Mouse (Mus musculus) layer of hippocampus, postnatal 36 days (tissue): ENCODE measurements around the gene Nck2. TPM values are rescaled to one million over a fixed set of nuclear protein-coding genes. Genes with fewer than 3 reads are reported as not detected.

ENCODE experiments used
- DNase-seq, 2 experiments: peaks; one replicate each; pipeline ENCODE4 v3.0.0; 2022
- total RNA-seq, 2 experiments: library from RNA; stranded (reverse); gene quantifications; 2 replicates each; pipeline ENCODE4 v1.2.3; 2021

Gene Nck2
- 10 to 100 TPM; 56.6 to 58.1 TPM for total RNA-seq

DNA sequence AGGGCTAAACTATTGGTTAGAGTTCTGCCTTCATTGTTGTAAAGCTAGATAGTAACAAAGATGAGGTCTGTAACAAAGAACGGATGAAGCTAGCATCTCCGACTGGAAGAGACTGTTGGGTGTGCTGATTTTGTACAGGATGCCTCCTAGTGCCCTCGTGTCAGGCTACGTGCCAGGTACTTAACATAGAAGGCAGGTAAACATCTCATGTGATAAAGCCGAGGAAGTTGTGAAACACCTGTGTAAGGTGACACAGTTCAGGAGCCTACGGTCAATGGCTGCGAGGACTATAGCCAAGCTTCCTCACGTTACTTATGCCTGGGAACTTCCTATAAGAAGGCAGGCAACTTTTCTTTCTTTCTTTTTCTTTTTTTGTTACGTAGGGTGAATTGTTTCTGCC lies at the start of gene Nck2:
Nck2 (plus strand) TSS at position 49 of the 400 bp plus-strand sequence.
- no peak for DNase-seq

DNA sequence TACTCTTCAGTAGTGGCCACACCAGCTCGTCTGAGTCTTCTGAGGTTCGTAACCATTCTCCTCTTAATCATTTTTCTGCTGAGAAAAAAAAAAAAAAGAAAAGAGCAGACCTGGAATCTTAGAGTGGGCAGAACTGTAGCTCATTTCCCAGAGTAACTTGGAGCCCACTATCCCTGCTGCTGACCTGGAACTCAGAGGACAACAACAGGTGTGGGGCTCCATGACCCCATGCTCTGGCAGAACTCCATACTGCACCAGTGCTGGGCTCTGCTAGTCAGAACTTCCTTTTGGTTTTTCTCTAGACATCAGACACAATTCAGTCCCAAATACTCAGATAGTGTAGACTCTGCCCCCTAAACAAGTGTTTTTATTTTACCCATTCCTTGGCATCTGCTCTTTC lies 49.3 kb upstream of the Nck2 start:
- DNase-seq, result no peak

DNA sequence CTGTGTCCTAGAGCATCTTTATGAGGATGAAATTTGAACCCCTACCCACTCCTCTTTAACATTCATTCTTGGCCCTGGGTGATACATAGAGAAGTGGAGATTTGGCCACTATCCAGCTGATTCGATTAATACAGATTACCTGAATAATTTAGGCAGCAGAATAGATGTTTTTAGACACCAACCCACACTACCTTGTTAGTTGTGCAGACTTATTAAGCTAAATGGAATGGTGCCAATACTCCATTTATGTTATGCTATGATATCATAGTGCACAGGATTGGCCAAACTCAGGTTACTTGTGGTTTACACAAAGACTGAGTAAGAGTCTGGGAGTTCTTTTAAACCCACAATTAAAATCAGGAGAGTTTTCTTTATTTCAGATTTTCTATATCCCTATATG lies 48.6 kb upstream of the Nck2 start:
- DNase-seq, result no peak

- DNase-seq, result no peak
These were observed 47.9 kb upstream of the Nck2 start for GRCm38 (mm10) chr1:43396522-43396921.

DNA sequence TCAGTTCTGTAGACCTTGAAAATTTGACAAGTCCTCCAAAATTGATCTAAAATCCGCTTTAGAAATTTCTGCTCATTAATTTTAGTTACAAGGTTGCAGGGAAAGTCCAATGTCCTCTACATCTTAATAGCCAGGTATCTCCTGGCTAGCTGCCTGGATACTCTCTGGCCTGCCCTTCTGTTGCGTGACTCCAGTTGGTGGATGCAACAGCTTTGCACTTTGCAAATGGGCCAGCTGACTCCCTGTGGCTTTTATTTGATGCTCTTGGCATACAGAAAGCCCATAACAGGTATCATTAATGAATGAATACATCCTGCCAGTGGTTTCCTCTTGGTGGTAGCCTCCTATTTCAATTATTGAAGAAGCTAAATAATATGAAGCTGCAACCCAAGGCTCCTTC lies 47.3 kb upstream of the Nck2 start:
- no peak for DNase-seq

GRCm38 (mm10) chr1:43398738-43399601 lies 45.4 kb upstream of the Nck2 start:
- DNase-seq, result no peak

DNA sequence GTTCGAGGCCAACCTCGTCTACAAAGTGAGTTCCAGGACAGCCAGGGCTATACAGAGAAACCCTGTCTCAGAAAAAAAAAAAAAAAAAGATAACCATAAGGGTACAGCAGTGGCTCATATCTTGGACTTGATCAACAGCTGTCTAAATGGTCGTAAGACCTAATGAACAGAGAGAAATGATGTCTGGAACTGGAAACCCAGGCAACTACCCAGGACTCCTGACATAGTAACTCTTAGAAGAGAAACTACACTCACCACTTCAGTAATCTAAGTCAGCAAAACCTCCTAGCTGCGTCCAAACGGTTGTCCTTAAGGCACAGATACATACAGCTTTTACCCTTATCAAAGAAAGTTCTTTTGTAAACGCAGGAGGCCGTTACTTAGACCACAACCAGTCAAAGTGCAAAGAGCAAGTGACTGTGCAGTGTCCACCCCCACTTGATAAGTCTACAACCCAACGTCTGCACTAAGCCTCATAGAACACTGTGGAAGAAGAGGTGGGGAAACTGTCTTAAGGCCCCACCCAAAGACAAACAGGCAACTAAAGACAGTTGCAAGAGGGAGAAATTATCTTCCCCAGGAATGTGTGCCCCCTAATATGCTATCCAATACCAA lies 44.7 kb upstream of the Nck2 start:
- DNase-seq, result no peak

- DNase-seq, result no peak
These were observed 43.7 kb upstream of the Nck2 start for GRCm38 (mm10) chr1:43400655-43401054.

GRCm38 (mm10) chr1:43403341-43403740 lies 41.0 kb upstream of the Nck2 start:
- DNase-seq, result no peak

DNA sequence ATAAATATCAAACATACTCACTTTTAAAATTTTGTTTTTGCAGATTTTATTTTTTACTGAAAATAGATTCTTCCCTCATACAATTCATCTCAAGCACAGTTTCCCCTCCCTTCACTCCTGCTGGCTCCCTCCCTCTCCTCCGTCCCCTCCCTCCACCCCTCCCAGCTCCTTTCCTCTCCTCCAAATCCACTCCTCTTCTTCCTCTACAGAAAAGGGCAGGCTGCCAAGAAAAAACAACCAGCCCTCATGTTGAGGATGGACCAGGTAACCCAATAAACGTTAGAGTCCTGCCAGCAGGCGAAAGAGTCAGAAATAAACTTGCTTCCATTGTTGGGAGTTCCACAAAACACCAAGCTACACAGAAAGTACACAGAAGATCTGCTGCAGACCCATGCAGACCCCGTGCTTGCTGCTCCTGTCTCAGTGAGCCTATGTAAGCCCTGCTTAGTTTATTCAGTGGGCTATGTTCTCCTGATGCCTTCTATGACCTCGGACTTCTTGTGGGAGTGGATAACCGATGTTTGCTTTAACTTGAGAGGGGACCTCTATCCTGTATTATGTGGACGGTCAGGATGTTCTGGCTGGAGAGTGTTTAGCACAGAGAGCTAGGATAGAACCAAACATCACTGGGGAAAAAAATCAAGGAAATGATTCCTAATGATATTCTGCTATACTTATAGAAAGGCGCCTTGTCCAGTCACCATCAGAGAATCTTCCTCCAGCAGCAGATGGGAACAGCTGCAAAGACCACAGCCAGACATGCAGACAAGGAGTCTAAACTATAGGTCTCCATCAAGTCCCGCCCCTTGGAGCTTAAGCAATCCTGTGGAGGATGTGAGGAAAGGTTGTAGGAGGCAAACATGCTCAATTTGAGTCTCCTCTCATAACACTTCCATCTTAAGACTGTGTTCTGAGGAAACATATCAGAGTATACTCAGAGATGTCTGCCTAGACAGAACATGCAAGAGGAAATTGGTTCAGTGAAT lies 39.4 kb upstream of the Nck2 start:
- no peak for DNase-seq

- no peak for DNase-seq
These were observed 35.4 kb upstream of the Nck2 start for GRCm38 (mm10) chr1:43409019-43409418.

DNA sequence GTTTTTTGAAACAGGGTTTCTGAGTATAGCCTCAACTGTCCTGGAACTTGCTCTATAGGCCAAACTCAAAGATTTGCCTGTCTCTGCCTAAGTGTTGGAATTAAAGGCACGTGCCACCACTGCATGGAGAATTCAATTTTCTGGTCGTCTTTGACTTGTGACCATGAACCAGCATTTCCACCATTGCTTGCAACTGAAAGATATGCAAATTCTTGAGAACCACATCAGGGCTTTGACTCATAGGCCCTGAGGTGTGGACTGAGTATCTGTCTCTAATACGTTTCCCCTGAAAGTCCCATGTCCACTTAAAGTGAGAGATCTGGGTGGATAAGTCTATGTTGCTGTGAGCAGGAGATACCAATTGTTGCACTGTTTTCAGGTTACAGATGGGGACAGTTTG lies 31.6 kb upstream of the Nck2 start:
- DNase-seq, result no peak

DNA sequence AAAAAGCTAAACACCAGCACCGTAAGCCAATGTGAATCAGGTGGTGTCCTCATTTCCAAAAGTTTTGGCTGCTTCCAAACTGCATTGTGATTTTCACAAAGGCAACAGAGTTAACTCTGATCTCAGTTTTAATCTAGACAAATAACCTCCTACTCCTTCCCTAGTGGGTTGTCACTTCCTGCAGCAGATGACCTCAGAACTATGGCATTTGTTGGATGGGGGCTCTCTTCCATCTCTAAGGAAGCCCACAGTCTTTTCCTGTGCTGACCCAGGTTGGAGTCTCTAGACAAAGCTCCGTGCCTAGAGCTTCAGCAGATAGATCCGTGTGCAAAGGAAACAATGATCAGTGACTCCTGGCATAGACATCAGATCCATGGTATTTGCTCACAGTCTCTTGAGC lies 31.1 kb upstream of the Nck2 start:
- no peak for DNase-seq

- no peak for DNase-seq
These were observed 30.6 kb upstream of the Nck2 start for GRCm38 (mm10) chr1:43413749-43414148.

DNA sequence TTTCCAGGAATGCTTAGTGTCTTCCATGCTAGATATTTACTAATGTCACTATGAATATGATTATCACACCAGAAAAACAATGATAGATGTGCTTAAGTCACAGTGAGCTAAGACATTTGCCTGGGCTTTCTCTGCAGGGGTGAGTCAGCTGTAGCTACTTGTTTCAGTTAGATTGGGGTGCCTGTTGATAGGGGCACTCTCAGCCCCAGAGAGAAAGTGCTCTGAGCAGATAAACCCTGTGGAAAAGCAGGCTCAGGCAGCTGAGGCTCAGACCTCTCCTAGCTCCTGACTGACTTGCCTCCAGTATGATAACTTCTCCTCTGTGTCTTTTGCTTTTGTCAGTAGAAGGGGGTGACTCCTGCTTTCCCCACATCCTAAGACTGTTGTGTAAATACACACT lies 30.2 kb upstream of the Nck2 start:
- DNase-seq, result no peak

DNA sequence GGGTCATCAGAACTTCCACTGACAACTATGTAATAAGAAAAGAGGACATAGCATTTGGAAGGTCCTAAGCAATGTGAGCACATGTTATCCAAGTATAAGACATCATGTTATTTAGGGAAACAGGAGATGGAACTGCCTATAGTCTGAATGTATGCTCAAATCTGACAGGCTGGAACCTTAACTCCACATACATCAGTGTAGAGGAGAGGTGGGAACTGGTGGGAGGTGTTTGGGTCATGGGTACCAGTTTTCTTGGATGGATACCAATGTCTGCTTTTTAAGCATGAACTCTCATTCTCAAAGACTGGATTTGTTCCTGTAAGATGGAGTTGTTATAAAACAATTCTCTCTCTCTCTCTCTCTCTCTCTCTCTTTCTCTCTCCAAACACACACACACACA lies 29.4 kb upstream of the Nck2 start:
- DNase-seq, result no peak

DNA sequence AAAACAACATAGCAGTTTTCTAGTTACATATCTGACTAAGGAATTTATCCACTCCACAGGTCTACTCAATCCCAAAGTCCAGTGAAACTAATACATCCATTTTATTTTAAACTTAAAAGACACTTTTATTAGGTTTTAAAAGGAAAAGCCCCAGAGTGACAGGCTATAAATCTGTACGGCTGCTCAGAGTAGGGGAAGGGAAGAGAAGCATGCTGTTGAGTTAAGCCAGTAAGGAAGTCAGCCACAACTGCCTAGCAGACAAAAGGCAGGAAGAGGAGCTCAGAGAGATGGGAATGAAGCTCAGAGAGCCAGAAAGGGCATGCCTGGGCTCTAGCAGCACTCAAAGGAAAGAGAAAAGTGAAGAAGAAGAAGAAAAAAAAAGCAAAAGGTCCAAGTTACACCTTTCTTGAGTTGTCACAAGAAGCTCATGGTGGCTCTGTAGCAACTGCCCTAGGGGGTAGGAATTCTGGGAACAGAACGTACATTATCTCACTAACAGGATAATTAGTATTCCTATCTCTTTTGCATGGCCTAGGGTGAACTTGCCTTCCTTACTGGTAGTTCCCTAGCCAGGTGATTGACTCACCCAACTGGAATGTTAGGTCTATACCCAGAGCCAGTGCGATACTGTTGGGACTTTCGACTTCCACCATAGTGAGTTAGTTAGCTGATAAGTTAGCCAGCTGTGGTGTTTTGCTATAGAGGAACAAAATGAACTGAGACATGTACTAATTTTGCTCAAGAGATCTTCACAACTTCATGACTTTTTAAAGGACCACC lies 21.2 kb upstream of the Nck2 start:
- DNase-seq, result no peak

DNA sequence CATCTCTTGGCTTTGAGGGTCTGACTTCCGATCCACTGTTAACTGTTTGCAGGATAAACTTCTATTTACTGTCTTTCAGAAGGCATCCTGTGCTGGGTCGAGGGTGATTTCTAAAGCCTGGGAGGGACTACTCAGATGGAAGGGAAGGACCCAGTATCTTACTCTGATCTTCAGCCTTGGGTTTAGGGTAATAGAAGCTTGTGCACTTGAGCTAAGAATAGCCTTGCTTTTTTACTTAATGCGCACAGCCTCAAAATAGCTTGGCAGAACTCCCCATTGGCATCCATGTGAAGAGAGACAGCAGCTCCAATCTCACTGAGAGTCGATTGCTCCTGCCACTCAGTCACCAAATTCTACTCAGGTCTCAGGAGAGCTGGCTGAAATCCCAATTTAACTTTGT lies 17.9 kb upstream of the Nck2 start:
- peak in 1 of 2 experiments; percentile 7 for DNase-seq

DNA sequence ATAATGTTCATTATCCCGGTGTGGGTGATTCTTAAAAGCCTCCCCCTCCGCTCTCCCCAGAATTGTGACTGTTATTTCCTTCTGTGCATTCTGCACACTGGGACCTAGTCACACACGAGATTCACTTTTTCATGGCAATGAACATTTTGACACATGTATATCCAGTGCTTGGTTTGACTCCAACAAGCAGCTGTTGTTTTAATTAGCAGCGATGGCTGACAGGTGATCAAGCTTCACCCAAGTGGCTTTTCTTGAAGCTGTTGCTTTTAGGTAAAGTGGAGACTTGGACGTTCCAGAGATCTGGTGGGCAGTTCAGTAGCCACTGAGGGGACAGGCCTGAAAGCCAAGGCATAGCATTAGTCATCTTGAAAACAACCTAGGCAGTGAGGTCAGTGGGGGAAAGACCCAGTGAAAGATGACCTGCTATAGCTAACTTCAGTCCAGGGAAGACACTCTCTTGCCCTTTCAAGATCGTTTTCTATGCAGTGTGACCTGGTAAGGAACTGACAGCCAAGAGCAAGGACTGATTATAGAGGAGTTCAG lies 17.3 kb upstream of the Nck2 start:
- no peak for DNase-seq

DNA sequence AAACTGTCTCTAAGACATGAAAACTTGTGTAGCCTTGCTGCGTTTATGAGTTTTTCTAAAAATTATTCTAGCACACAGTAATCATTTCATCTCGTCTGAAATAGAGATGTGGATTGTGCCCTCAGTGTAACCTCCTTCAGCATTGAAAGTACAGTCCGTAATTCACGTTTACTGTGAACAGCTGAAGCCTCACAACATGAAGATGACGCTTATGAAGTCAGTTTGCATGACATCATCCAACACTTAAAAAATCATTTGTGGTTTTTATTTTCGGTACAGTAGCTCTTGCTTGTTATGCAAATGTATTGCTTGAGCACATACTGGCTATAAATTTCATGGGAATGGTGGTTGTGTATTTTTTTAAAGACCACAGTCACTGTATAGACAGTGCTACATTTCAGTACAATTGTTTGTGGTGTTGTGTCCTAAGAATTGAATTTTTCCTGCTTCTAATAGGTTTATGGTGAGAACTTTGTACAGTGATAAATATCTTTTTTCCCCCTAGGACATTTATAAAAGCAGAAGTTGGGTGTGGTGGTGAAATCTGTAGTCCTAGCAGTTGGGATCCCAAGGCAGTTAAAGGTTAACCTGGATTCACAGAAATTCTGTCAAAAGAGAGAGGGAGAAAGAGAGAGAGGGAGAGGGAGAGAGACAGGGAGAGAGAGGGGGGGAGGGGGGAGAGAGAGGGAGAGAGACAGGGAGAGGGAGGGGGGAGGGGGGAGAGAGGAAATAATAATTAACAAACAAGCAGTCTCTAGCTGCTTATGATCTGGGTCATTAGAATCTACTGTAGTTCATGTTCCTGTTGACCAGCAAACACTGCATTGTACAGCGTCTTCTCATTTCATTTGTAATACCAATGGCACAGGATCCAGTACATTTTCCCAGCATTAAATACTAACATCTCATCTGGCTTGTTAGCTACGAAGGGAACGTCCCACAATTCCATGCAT lies 14.2 kb upstream of the Nck2 start:
- no peak for DNase-seq

DNA sequence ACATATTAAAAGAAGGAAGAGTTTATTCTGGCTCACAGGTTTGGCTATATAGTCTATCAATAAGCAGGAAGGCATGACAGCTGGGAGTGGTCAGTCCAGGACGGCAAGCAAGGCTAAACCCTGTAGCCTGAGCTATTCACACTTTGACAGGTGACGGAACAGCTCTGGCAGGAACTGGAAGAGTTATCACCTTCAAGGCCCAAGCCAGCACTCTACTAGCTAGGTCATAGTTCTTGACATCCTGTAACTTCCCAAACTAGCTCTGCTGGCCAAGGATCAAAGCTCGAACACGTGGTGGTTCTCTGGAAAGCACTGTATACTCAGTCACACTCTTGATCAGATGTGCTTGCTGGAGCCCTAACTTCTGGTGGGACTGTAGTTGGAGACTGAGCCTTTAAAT lies 10.5 kb upstream of the Nck2 start:
- DNase-seq, result no peak
